Mouse (Mus musculus): ENCODE measurements around the gene Pi4k2a.

Gene Pi4k2a

GRCm38 (mm10) chr19:42089748-42090595 lies at the start of gene Pi4k2a:
Gene Pi4k2a, plus strand, starts transcription at chr19:42090470.
- peak; percentile 99 for DNase-seq (ENCODE audit: low read depth, low spot score)

GRCm38 (mm10) chr19:42043988-42044387 lies 46.3 kb upstream of the Pi4k2a start:
- DNase-seq (ENCODE audit: low read depth, low spot score): no peak

GRCm38 (mm10) chr19:42045269-42046102 lies 44.8 kb upstream of the Pi4k2a start, which contains the start of gene Hoga1:
Gene Hoga1, plus strand, starts transcription at chr19:42045610.
- no peak for DNase-seq (ENCODE audit: low read depth, low spot score)

- no peak for DNase-seq (ENCODE audit: low read depth, low spot score)
These were observed 40.0 kb upstream of the Pi4k2a start for GRCm38 (mm10) chr19:42050251-42050650.

- no peak for DNase-seq (ENCODE audit: low read depth, low spot score)
These were observed 38.9 kb upstream of the Pi4k2a start for GRCm38 (mm10) chr19:42051351-42051750.

- DNase-seq (ENCODE audit: low read depth, low spot score): no peak
These were observed 38.3 kb upstream of the Pi4k2a start, which contains the start of gene 4933411K16Rik for GRCm38 (mm10) chr19:42051948-42052347. Gene 4933411K16Rik, plus strand, starts transcription at chr19:42052248.

- DNase-seq (ENCODE audit: low read depth, low spot score): no peak
These were observed 36.0 kb upstream of the Pi4k2a start for GRCm38 (mm10) chr19:42054255-42054654.

GRCm38 (mm10) chr19:42055881-42056280 lies 34.4 kb upstream of the Pi4k2a start:
- no peak for DNase-seq (ENCODE audit: low read depth, low spot score)

- no peak for DNase-seq (ENCODE audit: low read depth, low spot score)
These were observed 33.4 kb upstream of the Pi4k2a start for GRCm38 (mm10) chr19:42056719-42057409.

- no peak for DNase-seq (ENCODE audit: low read depth, low spot score)
These were observed 31.8 kb upstream of the Pi4k2a start for GRCm38 (mm10) chr19:42058426-42058825.

GRCm38 (mm10) chr19:42061443-42061842 lies 28.8 kb upstream of the Pi4k2a start:
- no peak for DNase-seq (ENCODE audit: low read depth, low spot score)

- DNase-seq (ENCODE audit: low read depth, low spot score): no peak
These were observed 21.6 kb upstream of the Pi4k2a start for GRCm38 (mm10) chr19:42068441-42069240.

GRCm38 (mm10) chr19:42069241-42069525 lies 21.1 kb upstream of the Pi4k2a start:
- no peak for DNase-seq (ENCODE audit: low read depth, low spot score)

- DNase-seq (ENCODE audit: low read depth, low spot score): no peak
These were observed 19.0 kb upstream of the Pi4k2a start for GRCm38 (mm10) chr19:42071221-42071620.

GRCm38 (mm10) chr19:42071886-42072608 lies 18.2 kb upstream of the Pi4k2a start:
- DNase-seq (ENCODE audit: low read depth, low spot score): no peak

- no peak for DNase-seq (ENCODE audit: low read depth, low spot score)
These were observed 17.5 kb upstream of the Pi4k2a start for GRCm38 (mm10) chr19:42072802-42073201.

- DNase-seq (ENCODE audit: low read depth, low spot score): no peak
These were observed 15.2 kb upstream of the Pi4k2a start for GRCm38 (mm10) chr19:42075051-42075450.

- DNase-seq (ENCODE audit: low read depth, low spot score): no peak
These were observed 14.3 kb upstream of the Pi4k2a start for GRCm38 (mm10) chr19:42075992-42076391.

GRCm38 (mm10) chr19:42078566-42078965 lies 11.7 kb upstream of the Pi4k2a start:
- no peak for DNase-seq (ENCODE audit: low read depth, low spot score)

- DNase-seq (ENCODE audit: low read depth, low spot score): no peak
These were observed 11.3 kb upstream of the Pi4k2a start for GRCm38 (mm10) chr19:42079006-42079405.

- no peak for DNase-seq (ENCODE audit: low read depth, low spot score)
These were observed 10.3 kb upstream of the Pi4k2a start for GRCm38 (mm10) chr19:42079950-42080349.
